Mouse (Mus musculus) cerebral cortex, adult 2 months (tissue): Measurements from ENCODE around the gene Rsph3b.

Experiments used
- whole genome bisulfite sequencing: fragments of 180-500 bp; shearing (Covaris S2); methylation state at CpG from one replicate; pipeline ENCODE4 v1.1.7; 2018; 5-methylcytosine and 5-hydroxymethylcytosine counted together

Gene Rsph3b

GRCm38 (mm10) chr17:6958881-6959280 lies 10.4 kb upstream of the Rsph3b start:
- WGBS, result 89% methylated on average over 7 of the region's 8 CpGs

DNA sequence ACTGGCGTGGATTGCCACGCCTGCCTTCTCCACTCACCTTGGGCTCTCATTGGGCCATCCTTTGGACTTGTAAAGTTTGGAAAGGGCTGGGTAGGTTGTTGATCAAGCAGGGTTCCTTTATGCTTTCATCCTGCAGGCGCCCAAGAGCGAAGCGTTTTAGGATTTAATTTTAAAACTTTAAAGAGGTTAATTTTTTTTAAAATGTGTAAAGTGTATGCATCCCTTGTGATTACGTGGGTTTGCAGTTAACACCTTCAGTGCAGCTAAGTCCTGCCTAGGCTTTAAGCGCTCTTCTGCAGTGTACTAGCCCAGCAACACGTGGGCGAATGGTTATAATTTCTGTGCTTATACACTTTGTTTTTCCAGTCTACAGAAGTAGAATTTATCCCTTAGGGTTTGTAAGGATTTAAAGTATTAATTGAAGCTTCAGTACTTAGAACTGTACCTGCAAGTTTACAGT lies 317 bp upstream of the Rsph3b start:
- WGBS, result 6% methylated on average over 9 of the region's 9 CpGs

- no CpG with 5 or more reads among the region's 8 CpGs for WGBS
These were observed 872 bp downstream of the Rsph3b start for GRCm38 (mm10) chr17:6947637-6947983.

GRCm38 (mm10) chr17:6942560-6942959 lies 5.9 kb downstream of the Rsph3b start:
- WGBS, result no CpG with 5 or more reads among the region's 4 CpGs

DNA sequence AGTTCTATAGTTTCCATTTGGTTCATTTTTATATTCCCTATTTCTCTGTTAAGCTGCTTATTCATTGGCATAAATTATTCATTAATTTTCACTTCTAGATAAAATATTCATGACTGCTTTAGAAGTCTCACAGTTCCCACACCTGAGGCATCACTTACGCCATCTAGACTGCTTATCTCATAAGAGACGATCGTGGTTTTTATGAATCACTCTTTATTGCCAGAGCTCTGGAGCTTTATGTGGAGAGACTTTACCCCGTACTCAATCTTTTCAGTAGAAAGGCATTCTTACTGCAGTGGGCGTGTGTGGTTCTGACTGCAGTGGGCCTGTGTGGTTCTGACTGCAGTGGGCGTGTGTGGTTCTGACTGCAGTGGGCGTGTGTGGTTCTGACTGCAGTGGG lies 16.9 kb downstream of the Rsph3b start:
- 85% methylated on average over 7 of the region's 7 CpGs for WGBS

GRCm38 (mm10) chr17:6920351-6920894 lies 28.1 kb downstream of the Rsph3b start:
- WGBS, result 98% methylated on average over 7 of the region's 7 CpGs

DNA sequence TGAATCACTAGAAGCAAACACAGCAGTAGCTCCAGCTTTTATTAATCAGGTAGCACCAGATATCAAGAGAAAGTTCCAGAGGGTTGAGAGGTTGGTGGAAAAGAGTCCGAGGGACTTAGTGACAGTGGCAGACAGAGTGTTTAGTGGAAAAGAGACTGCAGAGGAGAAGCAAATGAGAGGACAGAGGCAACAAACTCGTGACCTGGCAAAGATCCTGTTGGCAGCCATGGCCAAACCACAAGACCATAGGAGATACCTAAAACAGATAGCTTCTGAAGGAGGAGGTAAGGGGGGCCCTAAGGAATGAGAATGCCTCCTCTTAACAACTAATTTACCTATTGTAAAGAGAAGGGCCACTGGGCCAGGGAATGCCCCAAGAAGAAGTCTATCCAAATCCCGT lies 29.1 kb downstream of the Rsph3b start:
- WGBS, result 96% methylated on average over 3 of the region's 3 CpGs

GRCm38 (mm10) chr17:6915282-6915681 lies 33.2 kb downstream of the Rsph3b start:
- 95% methylated on average over 4 of the region's 4 CpGs for WGBS

- WGBS, result 74% methylated on average over 2 of the region's 6 CpGs
These were observed 34.4 kb downstream of the Rsph3b start for GRCm38 (mm10) chr17:6914066-6914465.

DNA sequence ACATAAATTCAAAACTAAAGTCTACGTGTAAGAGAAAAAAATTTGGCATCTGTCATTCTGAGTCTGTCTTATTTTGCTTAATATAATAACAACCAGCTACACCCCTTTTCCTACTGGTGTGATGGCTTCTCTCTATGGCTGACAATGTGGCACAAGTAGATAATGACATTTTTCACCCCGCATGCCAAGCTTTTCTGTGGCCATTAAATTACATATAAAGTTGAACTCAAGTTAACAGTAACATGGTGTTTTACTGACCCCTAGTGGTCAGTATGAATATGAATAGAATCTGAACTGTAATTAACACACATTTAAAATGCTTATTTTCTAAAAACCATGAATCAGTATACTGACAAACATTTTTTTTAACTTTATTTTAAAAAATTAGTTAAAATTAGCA lies 48.1 kb downstream of the Rsph3b start:
- WGBS, result 58% methylated on average over 1 of the region's 2 CpGs

- 76% methylated on average over 7 of the region's 7 CpGs for WGBS
These were observed 50.4 kb downstream of the Rsph3b start for GRCm38 (mm10) chr17:6897996-6898562.

GRCm38 (mm10) chr17:6896756-6897155 lies 51.7 kb downstream of the Rsph3b start:
- 76% methylated on average over 4 of the region's 4 CpGs for WGBS

GRCm38 (mm10) chr17:6893332-6893731 lies 55.1 kb downstream of the Rsph3b start:
- WGBS, result 83% methylated on average over 10 of the region's 10 CpGs

GRCm38 (mm10) chr17:6891966-6892934 lies 56.2 kb downstream of the Rsph3b start:
- WGBS, result 85% methylated on average over 7 of the region's 7 CpGs

- 90% methylated on average over 1 of the region's 1 CpGs for WGBS
These were observed 62.0 kb downstream of the Rsph3b start for GRCm38 (mm10) chr17:6886445-6886844.

DNA sequence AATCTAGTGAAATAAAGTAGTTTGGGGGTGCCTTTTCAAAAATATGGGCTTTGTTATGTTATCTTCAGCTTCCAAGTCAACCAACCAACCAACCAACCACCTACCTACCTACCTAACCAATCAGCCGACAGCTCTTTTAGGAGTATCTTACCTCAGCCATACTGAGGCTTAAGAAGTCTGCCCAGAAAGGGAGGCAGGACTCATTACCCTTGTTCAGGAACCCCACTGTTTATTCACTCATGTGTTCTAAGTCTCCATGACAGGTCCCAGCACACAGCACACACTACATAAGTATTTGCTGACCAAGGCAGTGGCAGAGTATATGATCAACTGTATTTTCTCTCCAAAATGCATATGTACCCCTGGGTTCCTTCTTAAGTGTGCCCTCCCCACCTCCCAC lies 64.0 kb downstream of the Rsph3b start:
- 92% methylated on average over 1 of the region's 1 CpGs for WGBS

GRCm38 (mm10) chr17:6881306-6881705 lies 67.2 kb downstream of the Rsph3b start:
- 62% methylated on average over 6 of the region's 6 CpGs for WGBS

- 95% methylated on average over 2 of the region's 2 CpGs for WGBS
These were observed 77.1 kb downstream of the Rsph3b start for GRCm38 (mm10) chr17:6871421-6871820.

DNA sequence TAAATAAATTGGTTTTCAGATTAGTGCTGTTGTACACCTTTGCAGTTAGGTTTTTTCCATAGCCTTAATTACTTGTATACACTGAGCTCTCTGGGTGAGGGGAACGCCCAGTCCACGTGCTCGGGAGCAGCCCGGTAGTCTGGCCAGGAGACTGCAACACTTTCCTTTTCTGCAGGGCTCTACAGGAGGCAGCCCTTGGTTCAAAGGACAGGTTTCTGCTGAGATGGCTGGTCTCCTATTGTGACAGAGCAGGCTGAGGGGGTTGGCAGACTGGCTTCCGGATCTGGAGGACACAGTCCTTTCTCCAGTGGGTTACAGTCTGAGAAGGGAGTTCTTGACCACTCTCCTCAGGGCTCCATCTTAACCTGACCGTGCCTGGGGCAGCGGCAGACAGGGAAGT lies 80.7 kb downstream of the Rsph3b start:
- 67% methylated on average over 7 of the region's 7 CpGs for WGBS

GRCm38 (mm10) chr17:6866576-6866975 lies 81.9 kb downstream of the Rsph3b start:
- WGBS, result 100% methylated on average over 1 of the region's 1 CpGs

GRCm38 (mm10) chr17:6865580-6865979 lies 82.9 kb downstream of the Rsph3b start:
- WGBS, result 68% methylated on average over 5 of the region's 5 CpGs

- 53% methylated on average over 13 of the region's 13 CpGs for WGBS
These were observed 83.6 kb downstream of the Rsph3b start for GRCm38 (mm10) chr17:6864869-6865268.

DNA sequence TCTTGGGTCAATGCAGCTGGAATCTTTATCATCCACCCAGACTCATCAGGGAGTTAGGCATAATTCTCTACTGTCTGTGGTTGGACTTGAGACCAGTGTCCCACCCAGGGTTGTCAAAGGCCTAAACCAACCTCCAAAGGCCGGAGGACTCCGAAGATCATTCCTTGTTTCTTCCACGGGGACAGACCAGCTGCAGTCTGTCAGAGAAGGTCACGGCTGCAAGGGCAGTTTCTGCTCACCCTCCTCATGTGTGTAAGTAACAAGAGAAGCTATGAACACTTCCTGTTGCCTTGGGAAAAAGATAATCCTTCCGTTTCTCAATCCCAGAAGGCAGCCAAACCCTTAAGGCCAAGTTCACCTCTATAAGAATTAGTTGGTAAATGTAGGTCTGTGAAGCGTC lies 85.0 kb downstream of the Rsph3b start:
- 95% methylated on average over 6 of the region's 6 CpGs for WGBS
